Mouse (Mus musculus): ENCODE measurements at regions not wholly inside any gene's neighbourhood (a gene's known extent, or its start where the extent isn't known, plus 50 kb on each side); places are given as distances from the start of the nearest gene placed in this dataset.
"Not testable (repeated sequence)": the region's sequence is repeated elsewhere in the genome, so short reads cannot be mapped to it uniquely, and the experiment has no call there.

- no peak for DNase-seq (ENCODE audit: low spot score)
Observed at GRCm38 (mm10) chr6:22506871-22507270, 150.8 kb upstream of the Fam3c start.

GRCm38 (mm10) chr6:22497306-22497705 lies 141.3 kb upstream of the Fam3c start:
- no peak for DNase-seq (ENCODE audit: low spot score)

GRCm38 (mm10) chr6:22496471-22496870 lies 140.4 kb upstream of the Fam3c start:
- no peak for DNase-seq (ENCODE audit: low spot score)

- DNase-seq (ENCODE audit: low spot score) = peak; percentile 72
Observed at GRCm38 (mm10) chr6:22493632-22494260, 137.7 kb upstream of the Fam3c start.

- DNase-seq (ENCODE audit: low spot score) = no peak
Observed at GRCm38 (mm10) chr6:22492896-22493295, 136.9 kb upstream of the Fam3c start.

GRCm38 (mm10) chr6:22490762-22491161 lies 134.7 kb upstream of the Fam3c start:
- no peak for DNase-seq (ENCODE audit: low spot score)

GRCm38 (mm10) chr6:22487467-22487866 lies 131.4 kb upstream of the Fam3c start:
- DNase-seq (ENCODE audit: low spot score) = no peak

- DNase-seq (ENCODE audit: low spot score) = no peak
Observed at GRCm38 (mm10) chr6:22485828-22486518, 129.9 kb upstream of the Fam3c start.

GRCm38 (mm10) chr6:22482257-22482656 lies 126.2 kb upstream of the Fam3c start:
- not testable (repeated sequence) for DNase-seq (ENCODE audit: low spot score)

GRCm38 (mm10) chr6:22474604-22475003 lies 118.6 kb upstream of the Fam3c start:
- no peak for DNase-seq (ENCODE audit: low spot score)

GRCm38 (mm10) chr6:22474011-22474410 lies 118.0 kb upstream of the Fam3c start:
- no peak for DNase-seq (ENCODE audit: low spot score)

- DNase-seq (ENCODE audit: low spot score) = not testable (repeated sequence)
Observed at GRCm38 (mm10) chr6:22472400-22472799, 116.4 kb upstream of the Fam3c start.

GRCm38 (mm10) chr6:22467334-22467993 lies 111.4 kb upstream of the Fam3c start:
- DNase-seq (ENCODE audit: low spot score) = no peak

GRCm38 (mm10) chr6:22465926-22466325 lies 109.9 kb upstream of the Fam3c start:
- DNase-seq (ENCODE audit: low spot score) = no peak

GRCm38 (mm10) chr6:22459440-22460016 lies 103.5 kb upstream of the Fam3c start:
- no peak for DNase-seq (ENCODE audit: low spot score)

GRCm38 (mm10) chr6:22452203-22452602 lies 96.2 kb upstream of the Fam3c start:
- no peak for DNase-seq (ENCODE audit: low spot score)

GRCm38 (mm10) chr6:22450501-22450900 lies 94.5 kb upstream of the Fam3c start:
- no peak for DNase-seq (ENCODE audit: low spot score)

GRCm38 (mm10) chr6:22448906-22449305 lies 92.9 kb upstream of the Fam3c start:
- DNase-seq (ENCODE audit: low spot score) = no peak

- DNase-seq (ENCODE audit: low spot score) = no peak
Observed at GRCm38 (mm10) chr6:22447636-22448035, 91.6 kb upstream of the Fam3c start.

GRCm38 (mm10) chr6:22446621-22447310 lies 90.7 kb upstream of the Fam3c start:
- no peak for DNase-seq (ENCODE audit: low spot score)

GRCm38 (mm10) chr6:22444856-22445255 lies 88.8 kb upstream of the Fam3c start:
- not testable (repeated sequence) for DNase-seq (ENCODE audit: low spot score)

- peak; percentile 24 for DNase-seq (ENCODE audit: low spot score)
Observed at GRCm38 (mm10) chr6:22444220-22444619, 88.2 kb upstream of the Fam3c start.

Measured in lung, postnatal 25 days (tissue).